Mouse (Mus musculus): ENCODE data around the gene Nub1.

The Nub1 gene

DNA sequence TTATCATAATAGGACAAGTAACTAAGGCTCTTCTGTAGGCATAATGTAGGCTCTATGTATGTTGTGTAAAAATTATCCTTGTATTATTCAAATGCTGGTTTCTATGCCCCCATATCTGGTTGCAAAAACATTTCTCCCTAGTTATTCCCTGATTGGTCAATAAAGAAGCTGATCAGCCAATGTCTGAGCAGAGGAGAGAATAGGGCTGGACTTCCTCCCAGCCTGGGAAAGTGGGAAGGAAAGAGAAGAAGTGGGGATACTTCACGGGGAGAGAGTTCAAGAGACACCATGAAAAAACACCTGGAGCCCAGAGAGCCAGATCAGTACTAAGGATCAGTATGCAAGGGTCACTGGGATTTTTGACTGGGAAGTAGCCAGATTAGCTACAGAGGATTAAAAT is 3.9 kb upstream of the Nub1 start:
- TF ChIP-seq GATA4 (IDR thresholded peaks at IDR 0.05; ENCODE audit: insufficient replicate concordance, low read length) = no peak

- TF ChIP-seq GATA4 (IDR thresholded peaks at IDR 0.05; ENCODE audit: insufficient replicate concordance, low read length) = no peak
These were observed 560 bp upstream of the Nub1 start for GRCm38 (mm10) chr5:24684578-24685365.

DNA sequence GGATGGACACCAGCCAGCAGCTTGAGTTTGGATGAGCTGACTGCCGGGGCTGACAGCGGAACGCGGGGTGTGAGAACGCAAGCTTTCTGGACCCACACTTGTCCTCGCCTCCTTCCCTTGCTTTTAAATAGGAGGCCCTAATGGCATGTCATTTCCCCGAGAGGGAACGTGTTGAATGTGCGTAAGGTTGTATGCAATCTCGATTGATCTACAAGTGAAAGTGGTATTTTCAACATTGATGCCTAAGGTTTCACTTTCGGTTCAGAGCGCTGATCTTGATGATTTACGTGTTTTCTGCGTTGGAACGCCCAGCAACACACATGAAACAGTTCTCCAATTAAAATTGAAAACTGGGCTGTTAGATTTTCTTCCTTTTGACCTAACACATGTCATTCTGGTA is 844 bp downstream of the Nub1 start:
- no peak for TF ChIP-seq GATA4 (IDR thresholded peaks at IDR 0.05; ENCODE audit: insufficient replicate concordance, low read length)

- TF ChIP-seq GATA4 (IDR thresholded peaks at IDR 0.05; ENCODE audit: insufficient replicate concordance, low read length) = no peak
These were observed 2.4 kb downstream of the Nub1 start for GRCm38 (mm10) chr5:24687696-24688095.

DNA sequence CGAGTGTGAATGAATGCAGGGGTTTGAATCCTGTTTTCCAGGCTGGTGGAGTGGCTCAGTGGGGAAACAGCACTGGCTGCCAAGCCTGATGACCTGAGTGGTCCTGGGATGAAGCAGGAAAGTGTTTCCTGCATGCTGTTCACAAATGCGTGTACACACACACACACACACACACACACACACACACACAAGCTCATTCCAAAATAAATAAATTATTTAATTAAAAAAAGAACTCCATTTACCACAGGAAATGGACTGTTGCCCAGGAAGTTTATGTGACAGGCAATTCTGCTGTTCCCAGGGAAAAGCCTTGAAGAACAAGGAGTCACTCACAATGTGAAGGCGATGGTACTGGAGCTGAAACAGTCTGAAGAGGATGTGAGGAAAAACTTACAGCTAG is 11.4 kb downstream of the Nub1 start:
- no peak for TF ChIP-seq GATA4 (IDR thresholded peaks at IDR 0.05; ENCODE audit: insufficient replicate concordance, low read length)

GRCm38 (mm10) chr5:24701271-24701670 is 15.9 kb downstream of the Nub1 start:
- no peak for TF ChIP-seq GATA4 (IDR thresholded peaks at IDR 0.05; ENCODE audit: insufficient replicate concordance, low read length)

GRCm38 (mm10) chr5:24704615-24705014 is 19.3 kb downstream of the Nub1 start:
- no peak for TF ChIP-seq GATA4 (IDR thresholded peaks at IDR 0.05; ENCODE audit: insufficient replicate concordance, low read length)

DNA sequence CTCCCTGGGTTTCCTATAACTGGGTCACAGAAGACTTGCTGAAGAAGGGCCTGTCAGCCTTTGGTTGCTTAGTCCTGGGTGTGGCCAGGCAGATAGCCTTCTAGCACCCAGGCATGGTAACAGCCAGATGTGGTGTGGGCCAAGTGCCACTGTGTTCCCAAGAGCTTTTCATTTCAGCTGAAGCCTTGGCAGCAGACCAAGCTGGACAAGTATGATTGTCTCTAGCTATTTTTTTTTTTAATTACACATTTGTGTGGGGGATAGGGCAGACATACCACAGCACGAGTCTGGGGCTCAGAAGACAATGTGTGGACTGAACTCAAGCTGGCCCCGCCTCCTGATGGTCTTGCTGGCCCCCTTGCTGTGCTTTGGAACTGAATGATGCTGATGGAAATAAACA is 24.6 kb downstream of the Nub1 start:
- no peak for TF ChIP-seq GATA4 (IDR thresholded peaks at IDR 0.05; ENCODE audit: insufficient replicate concordance, low read length)

- no peak for TF ChIP-seq GATA4 (IDR thresholded peaks at IDR 0.05; ENCODE audit: insufficient replicate concordance, low read length)
These were observed 26.3 kb downstream of the Nub1 start for GRCm38 (mm10) chr5:24711615-24712014.

- TF ChIP-seq GATA4 (IDR thresholded peaks at IDR 0.05; ENCODE audit: insufficient replicate concordance, low read length) = no peak
These were observed 27.9 kb downstream of the Nub1 start for GRCm38 (mm10) chr5:24713199-24713598.

DNA sequence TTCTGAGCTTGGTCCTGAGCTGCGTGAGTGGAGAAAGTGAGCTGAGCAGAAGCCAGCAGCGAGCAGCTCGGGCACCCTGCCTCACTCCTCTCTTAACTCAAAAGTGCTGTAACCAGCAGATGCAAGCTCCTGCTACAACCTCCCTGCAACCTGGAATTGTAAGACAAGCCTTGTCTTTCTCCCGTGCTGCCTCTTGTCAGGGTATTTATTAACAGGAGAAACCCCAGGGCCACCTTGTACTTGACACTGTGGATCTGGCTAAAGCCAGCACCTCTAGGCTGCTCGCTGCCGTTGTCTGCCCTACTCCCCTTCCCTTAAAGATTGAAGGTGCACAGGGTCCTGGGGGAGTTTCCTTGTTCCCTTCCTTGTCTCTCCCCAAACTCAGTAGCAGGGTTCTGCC is 28.7 kb downstream of the Nub1 start:
- no peak for TF ChIP-seq GATA4 (IDR thresholded peaks at IDR 0.05; ENCODE audit: insufficient replicate concordance, low read length)

GRCm38 (mm10) chr5:24718076-24718475 is 32.7 kb downstream of the Nub1 start:
- no peak for TF ChIP-seq GATA4 (IDR thresholded peaks at IDR 0.05; ENCODE audit: insufficient replicate concordance, low read length)

- TF ChIP-seq GATA4 (IDR thresholded peaks at IDR 0.05; ENCODE audit: insufficient replicate concordance, low read length) = no peak
These were observed 34.5 kb downstream of the Nub1 start for GRCm38 (mm10) chr5:24719852-24720251.

GRCm38 (mm10) chr5:24723527-24724269 is 38.4 kb downstream of the Nub1 start:
- no peak for TF ChIP-seq GATA4 (IDR thresholded peaks at IDR 0.05; ENCODE audit: insufficient replicate concordance, low read length)

- TF ChIP-seq GATA4 (IDR thresholded peaks at IDR 0.05; ENCODE audit: insufficient replicate concordance, low read length) = no peak
These were observed 38.9 kb downstream of the Nub1 start for GRCm38 (mm10) chr5:24724270-24724634.

GRCm38 (mm10) chr5:24724805-24725204 is 39.5 kb downstream of the Nub1 start:
- no peak for TF ChIP-seq GATA4 (IDR thresholded peaks at IDR 0.05; ENCODE audit: insufficient replicate concordance, low read length)

All from liver, adult (tissue).